Mouse (Mus musculus) hindbrain, embryonic 16.5 days (tissue): ENCODE data around the gene Cyp26c1. TPM values are rescaled to one million over a fixed set of nuclear protein-coding genes. Genes with fewer than 3 reads are reported as not detected.

ENCODE experiments used
- ATAC-seq: fragments of 200-750 bp; cut with Nextera tagmentation; 2 replicates; pipeline ENCODE4 v1.8.0; 2017; ENCODE audit warnings: moderate TSS enrichment, moderate library complexity
- H3K27ac ChIP-seq: fragments of 300-500 bp; sonication (generic); 2 replicates; pipeline ENCODE4 v1.5.1; 2014; ENCODE audit warnings: low read depth, mild to moderate bottlenecking, control low read depth, low read length, moderate library complexity
- H3K27me3 ChIP-seq: fragments of 300-500 bp; sonication (generic); replicated peaks from 2 replicates; pipeline ENCODE4 v1.6.1; 2014; ENCODE audit warnings: low read length; ENCODE audit not compliant: control insufficient read depth, insufficient read depth
- H3K36me3 ChIP-seq: fragments of 300-500 bp; sonication (generic); 2 replicates; pipeline ENCODE4 v1.6.1; 2014; ENCODE audit warnings: mild to moderate bottlenecking, low read length, moderate library complexity, mixed read lengths; ENCODE audit not compliant: control insufficient read depth, insufficient read depth
- H3K4me1 ChIP-seq: fragments of 300-500 bp; sonication (generic); 2 replicates; pipeline ENCODE4 v1.6.1; 2014; ENCODE audit warnings: low read depth, low read length; ENCODE audit not compliant: control insufficient read depth, insufficient read depth
- H3K4me2 ChIP-seq: fragments of 300-500 bp; sonication (generic); 2 replicates; pipeline ENCODE4 v1.6.1; 2014; ENCODE audit warnings: mild to moderate bottlenecking, low read length, control low read depth, moderate library complexity
- H3K4me3 ChIP-seq: fragments of 300-500 bp; sonication (generic); 2 replicates; pipeline ENCODE4 v1.5.1; 2014; ENCODE audit warnings: mild to moderate bottlenecking, low read length, control low read depth, moderate library complexity
- H3K9ac ChIP-seq: fragments of 300-500 bp; sonication (generic); 2 replicates; pipeline ENCODE4 v1.6.1; 2014; ENCODE audit warnings: low read depth, mild to moderate bottlenecking, control low read depth, low read length, moderate library complexity
- H3K9me3 ChIP-seq: fragments of 300-500 bp; sonication (generic); 2 replicates; pipeline ENCODE4 v1.6.1; 2014; ENCODE audit warnings: mild to moderate bottlenecking, low read length, moderate library complexity; ENCODE audit not compliant: control insufficient read depth
- WGBS: fragments of 180-500 bp; shearing (Covaris S2); extraction: QIAGEN DNeasy Blood & Tissue Kit; methylation state at CpG from one replicate; pipeline ENCODE4 v1.1.7; 2014; 5-methylcytosine and 5-hydroxymethylcytosine counted together
- polyA plus RNA-seq: library from polyadenylated mRNA; unstranded; fragments of >200 nt; fragmentation: Nextera tagmentation; extraction: Ambion mirVana; gene quantifications from 2 replicates; pipeline ENCODE4 v1.2.1, GENCODE M21; 2015

Gene Cyp26c1
- polyA plus RNA-seq = not detected in 2 replicates

DNA sequence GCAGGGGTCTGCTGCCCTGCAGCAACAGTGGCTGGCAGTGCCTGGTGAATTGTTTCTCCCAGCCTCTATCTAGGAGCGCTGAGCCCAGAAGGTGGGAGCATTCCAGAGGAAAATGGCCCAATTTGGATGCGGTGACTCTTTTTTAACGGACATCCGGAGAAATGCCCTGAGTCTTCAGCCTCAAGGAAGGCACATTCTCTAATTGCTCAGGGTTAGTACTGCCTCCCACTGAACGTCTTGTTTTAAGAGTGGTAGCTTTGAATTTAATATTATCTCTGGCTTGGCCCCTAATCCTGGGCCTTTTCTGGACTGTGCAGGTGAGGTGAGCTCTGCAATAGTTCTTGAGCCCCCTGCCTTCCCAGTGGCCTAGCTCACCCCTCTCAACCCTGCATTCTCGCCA is at the start of gene Cyp26c1:
TSS of gene Cyp26c1 (plus strand) at position 301 of the 400 bp plus-strand sequence.
- Histone ChIP-seq H3K4me2 (no peak within 1 kb of the TSS; the same call in 1 of the 2 replicates), H3K36me3 (no peaks in the 10 kb centered on the region), H3K27me3 (peaks cover 77% of the 10 kb centered on the region), H3K4me3 (no peak within 1 kb of the TSS), H3K27ac (no peak within 1 kb of the TSS), H3K9me3 (no peaks in the 10 kb centered on the region), H3K4me1 (no peaks in the 10 kb centered on the region; the same call in 1 of the 2 replicates), H3K9ac (no peak within 1 kb of the TSS)
- 11% methylated on average over 6 of the region's 6 CpGs for WGBS
- no peak for ATAC-seq

DNA sequence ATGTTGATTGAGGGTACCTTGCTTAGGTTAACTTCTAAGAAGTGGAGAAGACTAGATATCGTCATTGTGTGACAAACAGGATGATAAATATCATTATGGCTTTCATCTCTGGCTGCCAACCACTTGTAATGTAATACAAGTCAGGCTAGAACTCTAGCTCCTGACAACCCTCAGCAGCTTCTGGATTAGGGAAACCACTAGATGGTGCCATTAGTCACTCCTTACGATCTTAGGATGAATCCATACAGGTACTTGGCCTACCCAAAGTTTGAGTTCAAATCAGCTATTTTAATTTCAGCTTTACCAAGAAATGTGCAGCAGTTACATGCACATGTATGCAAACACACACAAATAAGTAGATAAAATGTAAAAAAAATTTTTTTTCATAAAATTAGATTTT is 37.4 kb upstream of the Cyp26c1 start:
- Histone ChIP-seq H3K4me3 (no peak overlapping the region), H3K9me3 (no peaks in the 10 kb centered on the region), H3K4me1 (no peaks in the 10 kb centered on the region), H3K9ac (no peak overlapping the region), H3K4me2 (no peak overlapping the region), H3K27ac (no peak overlapping the region), H3K27me3 (no peaks in the 10 kb centered on the region), H3K36me3 (no peaks in the 10 kb centered on the region)
- WGBS = 48% methylated on average over 2 of the region's 2 CpGs
- no peak for ATAC-seq

- Histone ChIP-seq H3K4me2 (no peak overlapping the region), H3K4me3 (no peak overlapping the region), H3K9ac (no peak overlapping the region), H3K27ac (no peak overlapping the region), H3K36me3 (no peaks in the 10 kb centered on the region), H3K4me1 (no peaks in the 10 kb centered on the region), H3K9me3 (no peaks in the 10 kb centered on the region), H3K27me3 (0 out of 2 replicates have a peak, but pooled peaks cover 2% of the 10 kb centered on the region)
- whole genome bisulfite sequencing = 70% methylated on average over 2 of the region's 2 CpGs
- no peak for ATAC-seq
These were observed 34.9 kb upstream of the Cyp26c1 start for GRCm38 (mm10) chr19:37650526-37650925.

- Histone ChIP-seq H3K27me3 (0 out of 2 replicates have a peak, but pooled peaks cover 2% of the 10 kb centered on the region), H3K27ac (no peak overlapping the region), H3K4me1 (no peaks in the 10 kb centered on the region), H3K36me3 (no peaks in the 10 kb centered on the region), H3K9me3 (no peaks in the 10 kb centered on the region), H3K9ac (no peak overlapping the region), H3K4me2 (no peak overlapping the region), H3K4me3 (no peak overlapping the region)
- no peak for ATAC-seq
- WGBS = 34% methylated on average over 5 of the region's 5 CpGs
These were observed 31.4 kb upstream of the Cyp26c1 start for GRCm38 (mm10) chr19:37654012-37654411.

DNA sequence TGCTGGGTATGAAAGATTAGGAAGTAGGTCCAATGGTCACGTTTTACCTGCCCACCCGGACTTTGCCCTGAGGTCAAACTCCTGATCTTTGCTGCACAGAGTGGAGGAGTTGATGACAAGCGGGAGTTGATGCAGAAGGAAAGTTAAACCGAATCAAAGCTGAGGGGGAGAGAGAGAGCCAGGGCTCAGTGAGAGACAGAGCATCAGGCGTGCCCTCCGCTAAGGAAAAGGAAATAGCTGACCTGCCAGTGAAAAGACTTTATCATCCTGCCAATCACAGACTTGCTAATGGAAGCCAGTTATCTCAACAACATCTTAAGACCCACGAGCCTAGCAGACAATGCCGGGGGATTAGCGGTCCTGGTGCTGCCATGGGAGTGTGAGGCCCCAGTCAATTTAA is 28.9 kb upstream of the Cyp26c1 start:
- 15% methylated on average over 9 of the region's 9 CpGs for WGBS

GRCm38 (mm10) chr19:37665256-37665655 is 20.1 kb upstream of the Cyp26c1 start:
- Histone ChIP-seq H3K4me2 (no peak overlapping the region), H3K36me3 (no peaks in the 10 kb centered on the region), H3K9ac (no peak overlapping the region), H3K27me3 (no peaks in the 10 kb centered on the region), H3K9me3 (no peaks in the 10 kb centered on the region), H3K27ac (no peak overlapping the region), H3K4me1 (no peaks in the 10 kb centered on the region), H3K4me3 (no peak overlapping the region)
- 65% methylated on average over 6 of the region's 6 CpGs for WGBS
- no peak for ATAC-seq

More for the DNA sequence above, 28.9 kb upstream of the Cyp26c1 start:
- no peak overlapping the region for H3K27ac ChIP-seq
- H3K4me1 ChIP-seq = no peaks in the 10 kb centered on the region
- no peak for ATAC-seq
- no peak overlapping the region for H3K4me2 ChIP-seq
- no peak overlapping the region for H3K9ac ChIP-seq
- H3K36me3 ChIP-seq = no peaks in the 10 kb centered on the region
- no peak overlapping the region for H3K4me3 ChIP-seq
- 0 out of 2 replicates have a peak, but pooled peaks cover 2% of the 10 kb centered on the region for H3K27me3 ChIP-seq
- no peaks in the 10 kb centered on the region for H3K9me3 ChIP-seq

DNA sequence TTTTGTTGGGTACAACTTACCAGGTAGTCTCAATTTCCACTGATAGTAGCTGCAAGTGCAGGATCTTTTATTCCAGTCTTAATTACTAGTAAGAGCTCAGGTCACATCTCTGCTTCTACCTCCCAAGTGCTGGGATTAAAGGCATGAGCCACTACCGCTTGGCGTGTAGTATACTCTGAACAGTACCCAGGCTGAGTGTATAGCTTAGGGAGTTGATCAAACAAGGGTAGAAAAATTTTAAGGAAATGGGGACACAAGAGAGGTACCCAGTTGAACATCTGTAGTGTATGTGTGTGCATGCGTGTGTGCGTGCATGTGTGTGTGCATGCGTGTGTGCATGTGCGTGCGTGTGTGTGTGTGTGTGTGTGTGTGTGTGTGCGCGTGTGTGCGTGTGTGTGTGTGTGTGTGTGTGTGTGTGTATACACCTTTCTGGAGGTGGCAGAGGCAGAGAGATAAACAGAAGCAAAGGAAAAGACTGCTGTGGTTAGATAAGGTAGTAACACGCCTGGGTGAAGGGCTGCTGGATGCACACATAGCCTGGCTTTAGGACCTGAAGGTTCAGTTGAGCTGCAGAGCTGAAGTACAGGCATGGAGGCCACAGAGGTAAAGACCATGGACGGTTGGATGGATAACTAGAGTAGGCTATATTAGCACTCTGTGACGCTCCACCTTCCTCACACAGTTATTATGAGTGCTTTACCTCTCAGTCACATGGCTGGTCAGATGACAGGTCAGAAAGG is 17.4 kb upstream of the Cyp26c1 start:
- H3K4me2 ChIP-seq = no peak overlapping the region
- 61% methylated on average over 13 of the region's 13 CpGs for WGBS
- H3K9ac ChIP-seq = no peak overlapping the region
- H3K4me3 ChIP-seq = no peak overlapping the region
- no peak for ATAC-seq
- no peak overlapping the region for H3K27ac ChIP-seq
- H3K36me3 ChIP-seq = no peaks in the 10 kb centered on the region
- H3K27me3 ChIP-seq = no peaks in the 10 kb centered on the region
- H3K4me1 ChIP-seq = no peaks in the 10 kb centered on the region
- H3K9me3 ChIP-seq = no peaks in the 10 kb centered on the region

- H3K27me3 ChIP-seq = no peaks in the 10 kb centered on the region
- H3K4me1 ChIP-seq = no peaks in the 10 kb centered on the region
- H3K27ac ChIP-seq = no peak overlapping the region
- H3K9ac ChIP-seq = no peak overlapping the region
- no peak for ATAC-seq
- H3K9me3 ChIP-seq = no peaks in the 10 kb centered on the region
- H3K4me2 ChIP-seq = no peak overlapping the region
- 90% methylated on average over 5 of the region's 5 CpGs for WGBS
- no peaks in the 10 kb centered on the region for H3K36me3 ChIP-seq
- no peak overlapping the region for H3K4me3 ChIP-seq
These were observed 16.7 kb upstream of the Cyp26c1 start for GRCm38 (mm10) chr19:37668657-37669056.

DNA sequence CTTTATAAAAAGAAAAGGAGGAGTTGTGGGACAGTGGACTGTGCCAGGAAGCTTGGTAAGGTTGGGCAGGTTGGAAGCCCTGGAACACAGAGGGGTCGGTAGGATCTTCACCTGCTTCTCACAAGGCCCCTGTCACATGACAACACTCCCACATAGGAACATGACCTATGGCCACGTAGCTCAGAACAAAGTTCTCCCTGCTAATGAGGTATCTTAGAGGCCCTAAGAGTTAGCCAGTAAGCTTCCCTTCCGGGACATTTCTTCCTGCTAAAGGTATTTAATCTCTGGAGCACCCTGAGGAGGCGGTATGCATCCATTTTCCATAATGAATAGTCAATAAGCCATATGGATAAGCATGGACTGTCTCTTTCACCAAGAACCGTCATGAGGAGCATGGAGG is 15.9 kb upstream of the Cyp26c1 start:
- no peak for ATAC-seq
- no peak overlapping the region for H3K27ac ChIP-seq
- H3K4me2 ChIP-seq = no peak overlapping the region
- no peaks in the 10 kb centered on the region for H3K9me3 ChIP-seq
- no peaks in the 10 kb centered on the region for H3K4me1 ChIP-seq
- H3K4me3 ChIP-seq = no peak overlapping the region
- H3K9ac ChIP-seq = no peak overlapping the region
- WGBS = 83% methylated on average over 5 of the region's 5 CpGs
- H3K27me3 ChIP-seq = no peaks in the 10 kb centered on the region
- H3K36me3 ChIP-seq = no peaks in the 10 kb centered on the region
